Mouse (Mus musculus) embryonic fibroblast, embryonic 13.5 days (primary cell): ENCODE measurements at regions not wholly inside any gene's neighbourhood (a gene's known extent, or its start where the extent isn't known, plus 50 kb on each side); places are given as distances from the start of the nearest gene placed in this dataset.

ENCODE experiments used
- H3K27ac ChIP-seq: 2 replicates; pipeline ENCODE4 v1.5.1; 2012; ENCODE audit warnings: low read length, control low read depth, inconsistent platforms; ENCODE audit not compliant: insufficient read depth
- H3K4me1 ChIP-seq: 2 replicates; pipeline ENCODE4 v1.6.1; 2011; ENCODE audit warnings: low read length; ENCODE audit not compliant: control insufficient read depth, insufficient read depth
- H3K4me3 ChIP-seq: 2 replicates; pipeline ENCODE4 v1.5.1; 2011; ENCODE audit warnings: mild to moderate bottlenecking, control low read depth, low read length; ENCODE audit not compliant: insufficient read depth
- CTCF ChIP-seq: IDR thresholded peaks from 2 replicates; pipeline ENCODE4 v1.5.1; 2011; ENCODE audit warnings: mild to moderate bottlenecking, control low read depth, low read length, moderate library complexity, borderline replicate concordance; ENCODE audit not compliant: insufficient read depth
- POLR2A ChIP-seq: IDR thresholded peaks from 2 replicates; pipeline ENCODE4 v1.6.1; 2011; ENCODE audit warnings: low read depth, mild to moderate bottlenecking, control low read depth, low read length, moderate library complexity

DNA sequence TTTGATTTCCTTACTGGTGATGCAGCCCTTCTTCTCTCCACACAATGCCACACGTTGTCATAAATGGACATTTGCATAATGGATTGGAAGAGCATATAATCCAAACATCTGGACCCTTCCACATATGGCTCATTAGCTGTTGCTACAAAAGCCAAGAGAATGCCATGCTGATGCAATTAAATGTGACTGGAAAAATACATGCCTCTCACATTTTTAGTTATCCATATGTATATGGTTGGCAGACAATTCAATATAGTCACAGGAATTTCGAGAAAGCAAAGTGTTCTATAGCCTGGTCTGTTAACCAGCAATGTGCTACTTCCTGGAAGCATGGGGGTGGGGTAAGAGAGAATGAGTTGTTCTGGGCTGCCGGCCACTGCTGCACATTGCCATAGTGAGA, 352.9 kb upstream of the N6amt1 start:
- Histone ChIP-seq H3K27ac (no peak overlapping the region), H3K4me3 (no peak overlapping the region), H3K4me1 (peaks cover 3% of the 10 kb centered on the region; the same call in 1 of the 2 replicates)
- TF ChIP-seq POLR2A (no peak), CTCF (no peak)

DNA sequence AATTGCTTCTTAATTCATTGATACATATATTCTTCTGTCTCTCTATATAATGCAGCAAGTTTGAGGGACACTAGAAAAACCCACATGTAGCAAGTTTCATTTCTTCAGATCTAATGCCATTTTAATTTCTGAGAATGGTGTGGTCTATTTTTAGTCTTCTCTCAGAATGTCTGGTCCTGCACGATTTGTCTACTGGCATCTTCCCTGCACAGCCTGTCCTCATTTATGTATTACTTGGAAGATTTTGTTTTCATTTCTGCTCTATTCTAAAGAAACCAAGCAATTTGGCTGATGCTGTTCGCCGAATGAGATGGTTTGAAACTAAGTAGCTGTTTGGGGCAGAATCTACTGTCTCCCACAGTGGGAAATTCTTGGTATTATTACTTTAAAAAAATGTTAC, 382.3 kb upstream of the N6amt1 start:
- TF ChIP-seq POLR2A = no peak
- Histone ChIP-seq H3K27ac (no peak overlapping the region), H3K4me1 (no peaks in the 10 kb centered on the region), H3K4me3 (no peak overlapping the region)

DNA sequence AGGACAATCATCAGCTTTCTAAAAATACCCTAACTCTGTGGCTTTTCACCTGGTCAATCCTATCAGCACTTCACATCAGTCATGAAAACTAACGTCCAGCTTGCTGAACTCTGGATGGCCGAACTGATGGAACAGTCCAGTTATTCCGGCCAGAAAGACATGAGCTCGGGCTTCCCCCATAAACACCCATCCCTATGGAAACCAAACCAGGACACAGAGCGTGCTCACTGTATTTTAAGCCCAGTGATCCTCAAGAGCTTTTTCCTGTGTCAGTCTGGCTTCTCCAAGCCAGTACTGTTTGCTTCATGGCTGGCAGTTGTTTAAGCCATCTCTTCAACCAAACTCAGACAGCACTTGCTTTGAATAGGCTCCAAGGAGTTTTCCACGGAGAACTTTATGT, 404.3 kb upstream of the N6amt1 start:
- no peaks in the 10 kb centered on the region for H3K4me1 ChIP-seq
- H3K4me3 ChIP-seq = no peak overlapping the region
- H3K27ac ChIP-seq = no peak overlapping the region
- TF ChIP-seq POLR2A (no peak), CTCF (no peak)

DNA sequence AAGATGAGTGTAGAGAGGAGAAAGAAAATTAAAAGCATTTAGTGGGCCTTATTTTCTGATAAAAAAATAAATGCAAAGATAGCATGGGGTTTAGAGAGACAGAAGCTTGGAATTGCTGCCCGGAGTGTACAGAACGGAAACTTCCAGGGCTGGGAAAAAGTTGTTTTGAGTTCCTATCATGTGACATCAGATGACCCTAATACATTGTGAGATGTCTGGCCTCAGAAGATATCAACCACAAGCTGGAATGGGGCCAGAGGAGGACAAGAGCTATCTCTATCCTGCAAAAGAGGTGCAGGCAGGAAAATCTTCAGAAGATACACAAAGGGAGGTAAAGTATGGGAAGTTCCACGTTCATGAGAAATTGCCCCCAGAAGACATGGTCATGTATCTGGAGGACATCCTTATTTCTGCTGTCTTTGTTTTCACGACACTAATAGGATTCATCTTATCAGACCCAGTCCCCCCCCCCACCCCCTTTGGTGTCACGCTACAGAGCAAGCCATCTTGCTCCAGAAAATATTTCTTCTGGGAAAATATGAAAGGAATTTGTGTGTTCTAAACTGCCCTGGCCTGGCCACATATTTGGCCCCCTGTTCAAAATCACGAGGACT, 408.3 kb upstream of the N6amt1 start:
- Histone ChIP-seq H3K27ac (no peak overlapping the region; the same call in 1 of the 2 replicates), H3K4me1 (no peaks in the 10 kb centered on the region), H3K4me3 (no peak overlapping the region)
- TF ChIP-seq POLR2A (no peak), CTCF (no peak)

DNA sequence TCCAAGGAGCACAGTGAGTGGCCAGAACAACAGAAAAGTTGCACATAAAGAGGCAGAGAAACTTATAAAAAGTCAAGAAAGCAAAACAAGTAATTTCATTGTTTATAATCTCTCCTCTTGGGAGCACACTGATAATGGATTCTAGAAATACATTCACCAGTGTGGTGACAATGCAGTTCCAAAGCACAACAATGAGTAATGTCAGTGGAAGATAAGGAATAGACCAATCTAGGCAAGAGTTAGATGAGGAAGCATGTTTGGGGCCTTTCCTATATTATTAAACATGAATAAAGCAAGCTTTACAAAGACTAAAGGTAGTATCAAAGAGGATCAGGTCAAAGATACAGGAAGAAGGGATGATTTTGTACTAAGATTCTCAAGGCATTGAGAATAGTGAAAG, 408.9 kb upstream of the N6amt1 start:
- Histone ChIP-seq H3K27ac (no peak overlapping the region), H3K4me1 (no peaks in the 10 kb centered on the region), H3K4me3 (no peak overlapping the region)
- TF ChIP-seq CTCF (no peak), POLR2A (no peak)

DNA sequence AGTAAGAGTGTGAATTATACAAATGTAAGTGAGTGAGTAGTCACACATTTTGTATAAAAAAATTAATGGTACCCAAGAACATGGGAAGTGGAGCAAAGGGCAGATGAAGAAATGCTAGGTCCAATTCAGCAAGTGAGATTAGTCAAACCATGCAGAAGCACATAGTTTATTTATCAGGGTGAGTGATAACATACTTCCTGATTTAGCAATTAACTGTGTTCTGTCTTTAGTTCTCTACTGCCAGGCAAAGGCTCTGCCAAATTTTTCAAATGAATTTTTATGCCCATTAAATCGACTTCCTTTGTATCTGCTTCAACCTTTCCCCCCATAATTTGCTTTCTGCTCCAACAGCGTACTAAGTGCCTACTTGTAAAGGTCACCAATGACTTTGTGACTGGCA, 419.0 kb upstream of the N6amt1 start:
- H3K4me3 ChIP-seq = no peak overlapping the region
- no peak overlapping the region for H3K27ac ChIP-seq
- no peaks in the 10 kb centered on the region for H3K4me1 ChIP-seq
- TF ChIP-seq CTCF = no peak
- no peak for TF ChIP-seq POLR2A

DNA sequence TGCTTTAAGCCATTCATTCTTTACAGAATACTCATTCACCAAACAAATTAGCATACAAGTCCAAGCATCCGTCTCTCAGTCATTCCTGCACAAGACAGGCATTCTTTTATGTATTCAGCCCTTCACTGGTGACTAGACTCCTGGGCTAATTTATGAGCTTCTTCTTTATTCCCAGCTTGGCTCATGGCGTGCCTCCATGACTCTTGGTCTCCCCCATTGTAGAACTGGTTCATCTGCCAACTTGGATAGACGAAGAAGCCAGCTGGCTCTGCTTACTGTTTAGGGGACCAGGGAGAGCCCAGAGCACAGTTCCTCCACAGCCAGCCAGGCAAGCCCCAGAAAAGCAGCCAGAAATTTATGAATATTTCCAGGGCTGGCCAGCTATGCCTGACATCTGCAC, 421.2 kb upstream of the N6amt1 start:
- H3K4me3 ChIP-seq = no peak overlapping the region
- peak overlapping the region; percentile 72 for H3K27ac ChIP-seq
- no peak for TF ChIP-seq POLR2A
- no peak for TF ChIP-seq CTCF
- no peaks in the 10 kb centered on the region for H3K4me1 ChIP-seq

DNA sequence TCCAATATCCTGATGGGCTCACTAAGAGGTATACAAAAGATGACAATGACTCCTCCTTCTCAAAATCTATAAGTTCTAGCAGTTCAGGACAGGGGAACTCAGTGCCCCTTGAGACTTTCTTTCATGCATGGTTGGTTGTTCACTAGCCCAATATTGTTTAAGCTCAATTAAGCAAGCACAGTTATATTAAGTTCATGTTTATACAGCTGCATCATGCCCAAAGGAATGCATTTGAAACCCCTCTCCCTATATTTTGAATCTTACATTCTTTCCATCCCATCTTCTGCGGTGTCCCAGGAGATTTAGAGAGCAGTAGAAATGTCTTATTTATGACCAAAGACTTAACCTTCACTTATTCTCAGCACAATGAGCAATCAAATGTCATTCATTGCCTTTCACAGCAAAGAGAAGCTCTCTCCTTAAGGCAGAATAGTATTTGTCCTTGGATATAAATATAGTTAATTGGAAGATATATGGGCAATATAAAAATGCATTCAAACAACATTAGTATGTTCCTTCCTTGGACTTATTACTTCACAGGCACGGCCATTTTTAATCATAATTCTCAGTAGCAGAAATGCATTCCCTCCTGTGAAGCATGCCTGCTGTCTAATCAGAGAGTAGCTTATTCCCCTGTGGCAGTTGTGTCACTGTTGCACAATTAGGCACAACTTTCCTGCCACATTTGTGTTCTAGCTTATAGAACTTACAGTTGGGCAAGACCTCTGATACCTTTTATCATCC, 455.8 kb upstream of the N6amt1 start:
- Histone ChIP-seq H3K4me3 (no peak overlapping the region), H3K4me1 (no peaks in the 10 kb centered on the region), H3K27ac (no peak overlapping the region)
- TF ChIP-seq CTCF (no peak), POLR2A (no peak)

DNA sequence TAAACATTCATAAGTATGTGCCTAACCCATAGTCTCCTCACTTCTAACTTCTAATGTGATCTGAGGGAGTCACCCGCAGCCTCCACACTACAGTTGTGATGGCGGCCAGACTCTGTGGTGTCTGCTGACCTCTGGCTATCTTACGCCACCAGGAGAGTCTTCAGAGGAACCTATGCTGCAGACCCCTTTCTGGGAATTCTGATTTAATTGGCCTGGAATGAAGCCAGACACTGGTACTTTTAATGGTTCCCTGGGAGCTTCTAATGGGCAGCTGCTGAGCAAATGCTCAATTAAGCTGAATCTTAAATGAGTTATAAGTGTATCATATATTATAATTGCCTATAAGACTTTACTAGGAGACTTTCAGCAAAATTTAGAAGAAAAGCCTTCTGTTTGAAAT, 459.0 kb upstream of the N6amt1 start:
- no peaks in the 10 kb centered on the region for H3K4me1 ChIP-seq
- TF ChIP-seq CTCF (no peak), POLR2A (no peak)
- no peak overlapping the region for H3K4me3 ChIP-seq
- no peak overlapping the region for H3K27ac ChIP-seq

DNA sequence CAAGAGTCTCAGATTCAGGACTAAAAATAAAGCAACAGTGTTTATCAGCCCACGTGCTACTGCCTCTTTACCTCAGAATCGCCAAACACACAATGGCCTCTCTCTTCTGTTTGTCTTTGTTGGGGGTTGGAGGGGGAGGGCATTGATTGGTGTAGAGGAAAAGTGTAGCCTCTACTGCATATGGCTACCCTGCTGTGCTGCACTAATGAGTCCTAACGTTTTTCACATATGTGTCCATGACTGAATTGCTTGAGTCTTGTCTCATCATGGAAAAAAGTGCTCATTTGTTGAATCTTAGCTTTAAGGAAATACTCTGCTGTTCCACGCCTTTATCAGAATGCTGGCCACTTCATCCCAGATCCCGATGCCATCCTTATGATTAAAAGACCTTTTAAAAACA, 459.7 kb upstream of the N6amt1 start:
- Histone ChIP-seq H3K4me3 (no peak overlapping the region), H3K4me1 (no peaks in the 10 kb centered on the region), H3K27ac (no peak overlapping the region)
- TF ChIP-seq POLR2A = no peak
- no peak for TF ChIP-seq CTCF
